Mouse (Mus musculus) CD4-positive naive resting alpha-beta T cell, adult 76 days (primary cell): ENCODE data around the gene Rhox3g. TPM values are rescaled to one million over a fixed set of nuclear protein-coding genes. Genes with fewer than 3 reads are reported as not detected.

ENCODE experiments used
- total RNA-seq: library from RNA; stranded (reverse); gene quantifications from one replicate; pipeline ENCODE4 v1.2.4, GENCODE M21; 2023

The Rhox3g gene
- total RNA-seq, result not detected

DNA sequence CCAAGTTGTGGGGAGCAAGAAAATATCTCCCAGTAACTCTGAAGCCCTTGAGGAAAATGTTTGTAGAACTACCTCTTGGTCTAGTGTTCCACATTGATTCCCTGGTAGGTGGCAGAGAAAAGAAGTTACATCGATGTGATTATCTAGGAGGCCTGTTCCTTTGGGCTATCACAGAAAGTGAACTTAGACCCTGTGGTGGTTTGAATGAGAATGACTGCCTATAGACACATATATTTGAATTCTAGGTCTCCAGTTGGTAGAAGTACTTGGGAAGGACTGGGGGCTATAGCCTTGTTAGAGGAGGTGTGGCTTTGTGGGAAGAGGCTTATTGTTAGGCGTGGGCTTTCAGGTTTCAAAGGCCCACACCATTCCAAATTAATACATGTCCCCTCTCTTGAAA lies at the start of gene Rhox3g:
TSS of gene Rhox3g (minus strand) at position 101 of the 400 bp plus-strand sequence.

DNA sequence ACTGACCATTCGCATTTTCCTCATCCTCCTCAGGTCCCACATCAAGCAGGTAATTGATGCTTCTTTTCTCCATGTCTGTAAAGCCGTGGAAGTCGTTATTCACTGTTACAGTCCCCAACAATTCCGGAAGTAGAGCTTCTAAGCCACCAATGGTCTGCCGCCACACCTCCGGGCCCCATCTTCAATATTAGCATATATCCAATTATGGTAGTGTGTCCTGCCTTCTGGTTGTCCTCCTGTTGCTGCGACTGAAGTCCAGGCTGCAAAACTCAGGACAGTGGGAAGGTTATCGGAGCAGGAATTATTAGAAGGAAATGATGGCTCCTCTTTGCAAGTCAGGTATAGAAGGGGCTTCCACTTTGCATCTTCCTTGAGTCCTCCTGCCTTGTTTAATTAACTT lies 44.8 kb upstream of the Rhox3g start, which contains the start of gene Rhox2h:
TSS of gene Rhox2h (minus strand) at position 101 of the 400 bp plus-strand sequence.

DNA sequence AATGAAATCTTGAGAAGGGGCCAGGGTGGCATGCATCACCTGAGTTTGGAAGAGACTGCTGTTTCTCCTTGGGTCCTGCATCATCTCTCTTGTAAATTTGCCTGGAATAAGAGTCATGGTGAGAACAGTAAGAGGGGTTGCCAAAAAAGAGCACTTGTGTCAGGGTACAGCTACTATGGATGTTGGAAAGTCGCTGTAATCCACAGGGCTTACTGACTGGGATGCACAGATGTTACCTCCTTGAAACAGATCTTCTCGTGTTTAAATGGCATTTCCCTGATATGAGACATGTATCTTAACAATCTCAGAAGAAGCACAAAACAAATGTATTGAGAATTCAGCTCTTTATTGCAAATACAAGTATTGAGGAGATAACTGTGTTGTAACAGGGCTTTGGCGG lies 40.3 kb upstream of the Rhox3g start, which contains the start of gene Rhox3h:
TSS of gene Rhox3h (minus strand) at position 101 of the 400 bp plus-strand sequence.

DNA sequence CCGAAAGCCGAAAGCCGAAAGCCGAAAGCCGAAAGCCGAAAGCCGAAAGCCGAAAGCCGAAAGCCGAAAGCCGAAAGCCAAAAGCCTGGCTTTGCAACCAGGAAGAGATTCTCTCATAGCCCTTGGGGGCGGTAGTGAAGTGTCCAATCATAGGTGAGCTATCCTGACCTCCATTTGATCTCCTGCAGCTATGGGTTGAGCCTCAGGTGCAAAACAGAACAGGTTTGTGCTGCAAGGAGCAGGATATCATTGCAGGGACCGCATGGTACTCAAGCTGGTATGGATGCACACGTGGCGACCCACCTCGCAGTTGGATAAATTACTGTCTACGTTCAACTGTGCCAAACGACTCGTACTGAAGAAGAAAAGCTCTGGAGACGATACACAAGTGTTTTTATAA lies 22.8 kb upstream of the Rhox3g start, which contains the start of gene Rhox4g:
TSS of gene Rhox4g (minus strand) at position 101 of the 400 bp plus-strand sequence.

DNA sequence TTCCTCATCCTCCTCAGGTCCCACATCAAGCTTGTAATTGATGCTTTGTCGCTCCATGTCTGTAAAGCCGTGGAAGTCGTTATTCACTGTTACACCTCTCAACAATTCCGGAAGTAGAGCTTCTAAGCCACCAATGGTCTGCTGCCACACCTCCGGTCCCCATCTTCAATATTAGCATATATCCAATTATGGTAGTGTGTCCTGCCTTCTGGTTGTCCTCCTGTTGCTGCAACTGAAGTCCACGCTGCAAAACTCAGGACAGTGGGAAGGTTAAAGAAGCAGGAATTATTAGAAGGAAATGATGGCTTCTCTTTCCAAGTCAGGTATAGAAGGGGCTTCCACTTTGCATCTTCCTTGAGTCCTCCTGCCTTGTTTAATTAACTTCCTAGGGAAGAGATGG lies 15.0 kb upstream of the Rhox3g start, which contains the start of gene Rhox2g:
TSS of gene Rhox2g (minus strand) at position 101 of the 400 bp plus-strand sequence.

DNA sequence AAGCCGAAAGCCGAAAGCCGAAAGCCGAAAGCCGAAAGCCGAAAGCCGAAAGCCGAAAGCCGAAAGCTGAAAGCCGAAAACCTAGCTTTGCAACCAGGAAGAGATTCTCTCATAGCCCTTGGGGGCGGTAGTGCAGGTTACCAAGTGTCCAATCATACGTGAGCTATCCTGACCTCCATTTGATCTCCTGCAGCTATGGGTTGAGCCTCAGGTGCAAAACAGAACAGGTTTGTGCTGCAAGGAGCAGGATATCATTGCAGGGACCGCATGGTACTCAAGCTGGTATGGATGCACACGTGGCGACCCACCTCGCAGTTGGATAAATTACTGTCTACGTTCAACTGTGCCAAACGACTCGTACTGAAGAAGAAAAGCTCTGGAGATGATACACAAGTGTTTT lies 20.8 kb downstream of the Rhox3g start, which contains the start of gene Rhox4f:
TSS of gene Rhox4f (minus strand) at position 101 of the 400 bp plus-strand sequence.

DNA sequence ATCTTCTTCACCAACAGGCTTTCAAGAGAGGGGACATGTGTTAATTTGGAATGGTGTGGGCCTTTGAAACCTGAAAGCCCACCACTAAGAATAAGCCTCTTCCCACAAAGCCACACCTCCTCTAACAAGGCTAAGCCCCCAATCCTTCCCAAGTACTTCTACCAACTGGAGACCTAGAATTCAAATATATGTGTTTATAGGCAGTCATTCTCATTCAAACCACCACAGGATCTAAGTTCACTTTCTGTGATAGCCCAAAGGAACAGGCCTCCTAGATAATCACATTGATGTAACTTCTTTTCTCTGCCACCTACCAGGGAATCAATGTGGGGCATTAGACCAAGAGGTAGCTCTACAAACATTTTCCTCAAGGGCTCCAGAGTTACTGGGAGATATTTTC lies 47.7 kb downstream of the Rhox3g start, which contains the start of gene Rhox3f:
TSS of gene Rhox3f (plus strand) at position 301 of the 400 bp plus-strand sequence.

Other genes starting within 250 kb of the Rhox3g start
- gene Rhox3a2, start 248.6 kb downstream of the Rhox3g start, total RNA-seq, result not detected
- not detected for gene Rhox4a2, start 237.8 kb downstream of the Rhox3g start, total RNA-seq
- gene Rhox2b, start 216.5 kb downstream of the Rhox3g start, total RNA-seq, result not detected
- not detected for gene Rhox4b, start 196.1 kb downstream of the Rhox3g start, total RNA-seq
- gene Rhox2c, start 174.9 kb downstream of the Rhox3g start, total RNA-seq, result not detected
- not detected for gene Rhox3c, start 170.0 kb downstream of the Rhox3g start, total RNA-seq
- not detected for gene Rhox4c, start 148.3 kb downstream of the Rhox3g start, total RNA-seq
- not detected for gene Rhox2d, start 135.2 kb downstream of the Rhox3g start, total RNA-seq
- gene Rhox4d, start 114.3 kb downstream of the Rhox3g start, total RNA-seq, result not detected
- not detected for gene Rhox2e, start 98.2 kb downstream of the Rhox3g start, total RNA-seq
- not detected for gene Rhox3e, start 86.6 kb downstream of the Rhox3g start, total RNA-seq
- not detected for gene Rhox4e, start 71.2 kb downstream of the Rhox3g start, total RNA-seq
- not detected for gene Rhox2f, start 57.2 kb downstream of the Rhox3g start, total RNA-seq
- not detected for gene Rhox3f, start 47.6 kb downstream of the Rhox3g start, total RNA-seq
- gene Rhox4f, start 20.9 kb downstream of the Rhox3g start, total RNA-seq, result not detected
- gene Rhox2g, start 14.9 kb upstream of the Rhox3g start, total RNA-seq, result not detected
- gene Rhox4g, start 22.7 kb upstream of the Rhox3g start, total RNA-seq, result not detected
- gene Rhox3h, start 40.2 kb upstream of the Rhox3g start, total RNA-seq, result not detected
- gene Rhox2h, start 44.7 kb upstream of the Rhox3g start, total RNA-seq, result not detected
- gene Rhox5, start 176.2 kb upstream of the Rhox3g start, total RNA-seq, result not detected
- not detected for gene Rhox6, start 198.3 kb upstream of the Rhox3g start, total RNA-seq
- gene Rhox7a, start 203.1 kb upstream of the Rhox3g start, total RNA-seq, result not detected